Mouse (Mus musculus) kidney, postnatal 14 days (tissue): ENCODE data around the gene Prm3.

ENCODE experiments used
- DNase-seq: peaks from one replicate; pipeline ENCODE4 v3.0.0; 2022; ENCODE audit warnings: mixed read lengths

Gene Prm3

DNA sequence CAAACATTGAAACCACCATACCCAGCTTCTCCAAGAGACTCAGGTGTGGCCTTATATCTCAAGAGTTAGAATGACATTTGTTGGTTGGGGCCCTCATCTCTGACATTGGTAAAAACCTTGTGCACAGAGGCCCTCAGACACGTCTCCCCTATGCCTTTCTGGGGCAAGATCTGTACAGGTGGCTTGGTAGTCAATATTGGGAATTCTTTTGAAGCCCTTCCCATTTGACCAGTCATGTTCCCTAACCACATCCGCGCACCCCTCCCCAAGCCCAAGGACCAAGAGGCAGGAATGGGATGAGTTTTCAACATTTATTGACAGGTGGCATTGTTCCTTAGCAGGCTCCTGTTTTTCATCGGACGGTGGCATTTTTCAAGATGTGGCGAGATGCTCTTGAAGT lies 5.3 kb upstream of the Prm3 start, which contains the start of gene Prm2:
Prm2 (minus strand) TSS at position 101 of the 400 bp plus-strand sequence.
- no peak for DNase-seq

DNA sequence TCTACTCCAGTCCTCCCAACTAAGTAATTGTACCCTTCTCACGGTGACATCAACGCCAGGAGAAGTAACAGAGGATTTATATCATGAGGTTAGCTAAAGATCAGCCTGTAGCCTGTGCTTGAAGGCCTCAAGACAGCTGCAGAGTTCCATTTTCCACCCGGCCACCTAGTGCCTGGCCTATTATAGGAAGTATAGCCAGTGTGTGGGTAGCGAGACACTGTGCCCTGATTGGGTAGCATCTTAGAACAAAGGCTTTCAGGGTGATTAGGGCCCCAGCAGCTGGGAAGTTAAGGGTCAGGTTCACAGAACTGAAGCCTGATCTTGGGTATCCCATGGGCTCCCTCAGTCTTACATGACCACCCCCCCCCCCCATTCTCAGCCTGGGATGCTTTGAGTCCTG lies 1.8 kb downstream of the Prm3 start:
- DNase-seq = no peak

DNA sequence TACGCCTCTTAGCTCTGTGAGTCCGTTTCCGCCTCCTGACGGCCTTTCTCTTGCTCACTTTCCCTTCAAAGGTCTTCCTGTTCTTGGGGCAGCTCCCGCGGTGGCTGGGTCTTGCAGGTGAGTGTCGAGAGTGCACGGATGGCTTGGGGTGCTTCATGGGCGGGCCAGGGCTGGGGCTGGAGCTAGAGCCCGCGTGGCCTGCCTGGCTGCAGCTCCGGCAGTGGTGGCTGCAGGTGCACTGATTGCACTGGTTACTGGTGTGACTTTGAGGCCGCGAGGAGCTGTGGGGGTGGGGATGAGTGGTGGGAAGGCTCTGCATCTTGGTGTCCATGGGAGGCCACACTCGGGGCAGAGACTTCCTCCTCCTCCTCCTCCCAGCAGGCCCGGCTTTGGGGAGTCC lies 2.4 kb downstream of the Prm3 start, which contains the start of gene Tnp2:
Tnp2 (minus strand) TSS at position 390 of the 400 bp plus-strand sequence.
- no peak for DNase-seq

DNA sequence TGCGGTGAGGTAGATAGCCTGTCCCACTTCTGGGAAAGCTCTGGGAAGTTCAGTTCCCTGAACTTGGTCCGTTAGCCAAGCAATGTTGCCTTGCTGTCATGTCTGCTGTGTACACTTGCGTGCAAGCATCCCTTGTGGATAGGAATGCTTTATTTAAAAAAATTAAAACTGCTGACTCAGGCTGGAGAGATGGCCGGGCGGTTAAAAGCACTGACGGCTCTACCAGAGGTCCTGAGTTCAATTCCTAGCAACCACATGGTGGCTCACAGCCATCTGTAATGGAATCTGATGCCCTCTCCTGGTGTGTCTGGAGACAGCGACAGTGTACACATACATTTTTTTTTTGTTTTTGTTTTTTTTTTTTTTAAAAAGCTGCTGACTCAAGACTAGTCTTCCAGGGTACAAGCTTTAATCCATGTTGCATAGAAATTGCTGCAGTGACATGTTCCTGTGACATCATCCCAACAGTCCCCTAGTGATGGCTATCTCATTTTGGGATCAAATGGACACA lies 3.1 kb downstream of the Prm3 start:
- no peak for DNase-seq

DNA sequence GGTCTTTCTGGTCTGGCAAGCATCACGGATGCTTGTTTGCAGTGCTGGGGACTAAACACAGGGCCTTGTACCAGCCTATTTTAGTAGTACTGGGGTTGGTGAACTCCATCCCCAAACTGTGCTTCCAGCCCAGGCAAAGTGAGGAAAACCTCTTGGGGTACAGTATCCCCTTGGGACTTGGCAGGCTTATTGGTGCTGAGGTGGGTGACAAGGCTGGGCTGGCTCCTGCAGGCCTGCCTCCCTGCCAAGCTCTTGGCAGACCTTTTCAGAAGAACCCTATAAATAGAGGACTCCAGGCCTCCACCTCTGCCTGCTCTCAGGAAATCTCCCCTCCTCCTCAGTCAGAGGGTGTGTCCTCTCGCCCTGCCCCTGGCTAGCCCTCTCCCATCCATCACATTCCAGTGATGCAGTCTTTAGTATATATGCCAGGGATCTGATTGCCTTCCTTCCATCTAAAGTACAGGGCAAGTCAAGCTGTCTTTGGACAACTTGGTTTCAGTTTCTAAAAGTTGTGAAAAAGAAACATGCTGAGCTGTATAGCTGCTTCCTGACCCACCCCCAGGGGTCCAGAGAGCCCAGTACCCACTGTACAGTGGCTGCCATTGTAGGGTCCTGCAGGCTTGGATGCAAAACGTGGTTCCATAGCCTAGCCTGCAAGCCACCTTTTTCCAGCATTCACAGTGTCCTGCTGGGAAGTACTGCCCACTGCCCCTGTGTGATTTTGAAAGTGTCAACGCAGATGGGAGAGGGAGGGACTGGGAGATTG lies 3.7 kb downstream of the Prm3 start:
- no peak for DNase-seq

DNA sequence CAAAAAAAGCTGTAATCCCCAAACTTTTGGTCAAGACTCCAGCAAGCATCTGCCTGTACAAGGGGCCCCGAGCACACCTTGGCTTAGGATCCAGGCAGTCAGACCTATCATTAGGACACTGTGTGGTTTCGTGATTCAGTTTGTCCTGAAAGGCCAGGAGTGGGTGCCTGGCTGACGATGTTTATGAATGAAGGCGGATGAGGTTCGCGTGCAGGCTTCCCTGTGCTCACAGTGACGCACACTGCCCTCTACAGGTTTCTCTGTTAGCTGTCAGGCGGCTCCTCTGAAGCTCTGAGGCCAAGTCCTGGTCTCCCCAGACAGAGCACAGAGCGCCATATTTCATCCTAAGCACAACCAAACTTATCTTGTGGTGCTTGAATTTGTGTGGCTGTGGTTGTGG lies 4.4 kb downstream of the Prm3 start:
- peak; percentile 91 for DNase-seq

DNA sequence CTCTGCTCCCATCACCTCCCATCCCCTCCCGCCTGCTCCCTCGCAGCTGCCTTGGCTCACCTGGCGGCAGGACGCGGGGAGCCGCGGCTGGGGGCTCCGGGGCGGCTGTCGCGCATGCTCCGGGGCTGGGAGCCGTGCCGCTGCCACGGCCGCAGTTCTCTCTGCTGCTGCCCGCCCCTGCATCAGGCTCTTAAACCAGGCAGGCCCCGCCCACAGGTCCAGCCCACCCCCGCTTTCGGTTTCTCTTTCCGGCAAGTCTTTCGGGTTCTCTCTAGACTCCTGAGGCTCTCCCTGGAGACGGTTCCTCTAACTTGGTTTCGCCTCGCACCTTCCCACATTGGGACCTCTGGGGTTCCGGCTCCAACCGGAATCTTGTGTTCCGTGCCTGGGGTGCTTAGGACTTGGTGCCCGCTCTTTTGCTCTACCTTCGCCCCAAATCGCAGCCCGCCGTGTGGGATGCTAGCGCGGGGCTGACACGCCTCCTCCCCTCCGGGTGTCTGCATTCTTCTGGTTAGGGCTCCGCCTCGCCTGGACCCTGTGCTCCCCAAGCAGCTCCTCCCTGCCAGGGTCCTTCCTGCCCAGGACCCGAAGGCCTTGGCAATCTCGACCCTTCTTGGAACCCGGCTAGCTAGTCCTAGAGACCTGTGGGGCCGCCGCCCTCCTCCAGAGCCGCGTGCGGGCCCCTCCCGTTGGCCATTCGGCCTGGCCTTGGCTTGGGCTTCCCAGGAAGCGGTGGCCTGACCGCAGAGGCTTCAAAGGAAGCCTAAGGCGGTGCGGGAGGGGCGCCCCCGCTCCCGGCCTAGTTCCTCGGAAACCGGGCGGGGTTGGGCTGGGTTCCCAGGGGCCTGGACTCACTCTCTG lies 5.1 kb downstream of the Prm3 start, which contains the start of gene Socs1:
Socs1 (minus strand) TSS at position 166 of the 861 bp plus-strand sequence.
- peak; percentile 95 for DNase-seq

DNA sequence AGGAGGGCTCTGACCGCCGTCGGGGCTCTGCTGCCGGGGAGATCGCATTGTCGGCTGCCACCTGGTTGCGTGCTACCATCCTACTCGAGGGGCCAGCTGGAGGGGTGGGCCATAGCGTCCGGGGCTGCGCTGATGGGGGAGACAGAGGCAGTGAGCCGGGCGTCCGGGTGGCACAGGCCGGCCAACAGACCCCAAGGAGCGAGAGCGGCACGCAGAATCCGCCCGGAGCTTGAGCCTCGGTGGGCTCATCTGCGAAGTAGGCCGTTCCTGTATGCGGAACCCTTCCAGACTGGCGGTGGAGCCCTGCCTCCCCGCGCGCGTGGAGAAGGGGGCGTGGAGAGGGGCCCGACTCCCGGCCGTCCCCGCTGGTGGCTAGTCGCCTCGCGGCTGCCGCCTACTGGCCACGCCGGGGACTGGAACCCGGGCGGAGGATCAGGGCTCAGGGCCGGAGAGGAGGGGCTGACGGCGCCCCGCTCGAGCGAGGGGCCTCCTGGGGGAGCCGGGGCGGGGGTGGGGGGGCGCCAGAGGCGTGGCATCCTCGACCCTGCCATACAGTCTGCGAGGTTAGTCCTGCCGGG lies 5.8 kb downstream of the Prm3 start:
- DNase-seq = peak; percentile 93

DNA sequence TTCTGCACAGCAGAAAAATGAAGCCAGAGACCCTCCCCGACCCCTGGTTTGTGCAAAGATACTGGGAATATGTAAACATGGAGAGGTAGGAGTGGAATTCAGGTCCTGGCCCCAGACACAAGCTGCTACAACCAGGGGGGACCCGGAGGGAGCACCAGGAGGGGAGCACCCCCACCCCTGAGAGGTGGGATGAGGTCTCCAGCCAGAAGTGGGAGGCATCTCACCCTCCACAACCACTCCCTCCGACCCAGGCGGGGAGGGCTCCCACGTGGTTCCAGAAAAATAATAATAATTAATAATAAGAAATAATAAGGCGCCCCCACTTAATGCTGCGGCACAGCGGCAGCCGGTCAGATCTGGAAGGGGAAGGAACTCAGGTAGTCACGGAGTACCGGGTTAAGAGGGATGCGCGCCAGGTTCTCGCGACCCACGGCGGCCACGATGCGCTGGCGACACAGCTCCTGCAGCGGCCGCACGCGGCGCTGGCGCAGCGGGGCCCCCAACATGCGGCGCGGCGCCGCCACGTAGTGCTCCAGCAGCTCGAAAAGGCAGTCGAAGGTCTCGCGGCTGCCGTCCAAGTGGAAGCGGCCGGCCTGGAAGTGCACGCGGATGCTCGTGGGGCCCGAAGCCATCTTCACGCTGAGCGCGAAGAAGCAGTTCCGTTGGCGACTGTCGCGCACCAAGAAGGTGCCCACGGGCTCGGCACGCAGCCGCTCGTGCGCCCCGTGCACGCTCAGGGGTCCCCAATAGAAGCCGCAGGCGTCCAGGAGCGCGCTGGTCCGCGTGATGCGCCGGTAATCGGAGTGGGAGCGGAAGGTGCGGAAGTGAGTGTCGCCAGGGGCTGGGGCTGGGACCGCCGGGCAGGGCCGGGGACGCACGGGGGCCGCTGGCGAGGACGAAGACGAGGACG lies 6.6 kb downstream of the Prm3 start:
- peak; percentile 57 for DNase-seq

DNA sequence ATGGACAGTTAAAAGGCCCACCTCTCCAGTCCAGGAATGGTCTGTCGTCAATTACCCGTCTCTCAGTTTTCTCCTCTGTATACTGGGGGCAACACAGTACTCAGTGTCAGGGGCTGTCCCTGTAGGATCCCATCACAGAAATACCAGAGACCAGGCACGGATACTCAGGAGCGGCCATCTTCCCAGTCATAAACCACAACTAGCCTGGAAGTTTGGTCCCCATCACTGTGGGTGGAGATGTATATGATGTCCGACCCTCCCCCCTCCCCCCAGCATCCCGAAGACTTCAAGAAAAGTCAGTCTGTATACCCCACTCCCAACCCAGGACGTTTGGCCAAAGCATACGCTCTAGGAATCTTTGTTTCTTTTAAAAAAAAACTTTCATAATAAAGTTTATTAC lies 7.3 kb downstream of the Prm3 start:
- DNase-seq = no peak

DNA sequence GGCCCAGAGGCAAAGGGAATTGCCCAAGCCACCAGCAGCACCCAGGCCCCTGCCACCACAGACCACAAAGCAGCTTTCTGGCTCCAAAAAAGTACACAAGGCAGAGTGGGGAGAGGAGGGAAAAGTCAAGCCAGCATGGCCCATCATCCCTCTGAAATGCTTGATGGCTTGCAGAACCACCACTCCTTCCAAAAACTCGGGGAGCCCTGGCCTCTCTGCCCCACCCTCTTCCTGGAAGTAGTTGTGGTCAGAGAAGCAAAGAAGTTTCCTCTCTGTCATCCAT lies 7.6 kb downstream of the Prm3 start:
- no peak for DNase-seq

DNA sequence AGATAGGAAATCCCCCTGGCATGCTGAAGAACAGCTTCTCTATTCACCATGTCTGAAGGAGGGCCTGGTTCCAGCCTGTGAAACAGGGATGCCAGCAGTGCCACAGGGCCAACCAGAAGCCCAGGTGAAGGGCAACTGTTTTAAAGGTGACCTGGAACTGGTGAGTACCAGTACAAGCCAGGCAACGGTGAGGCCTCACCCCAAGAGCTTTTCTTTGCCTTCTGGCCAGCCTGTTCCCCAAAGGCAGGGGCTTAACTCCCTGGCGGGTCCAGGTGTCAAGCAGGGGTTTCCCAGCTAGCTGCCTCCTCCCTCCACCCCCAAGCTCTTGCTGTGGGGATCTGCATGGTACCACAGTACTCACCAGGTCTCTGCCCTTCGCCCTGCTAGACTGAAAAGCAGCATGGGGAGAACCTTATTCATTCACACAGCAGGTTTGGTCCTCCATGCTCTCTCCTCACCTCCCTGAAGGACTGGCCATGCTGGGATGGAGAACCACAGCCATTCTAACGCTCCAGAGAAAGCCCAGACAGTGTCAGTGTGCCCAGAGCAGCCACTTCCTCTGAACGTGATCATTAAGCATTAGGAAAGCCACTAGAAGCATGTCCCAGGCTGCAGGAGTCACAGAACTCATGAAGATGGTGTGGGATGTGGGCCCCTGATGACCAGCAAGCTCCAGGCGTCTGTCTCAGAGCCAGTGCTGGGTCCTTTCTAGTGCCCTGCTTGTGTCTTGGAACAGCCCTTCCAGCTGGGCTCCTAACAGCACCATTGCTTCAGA lies 8.2 kb downstream of the Prm3 start:
- DNase-seq = no peak

DNA sequence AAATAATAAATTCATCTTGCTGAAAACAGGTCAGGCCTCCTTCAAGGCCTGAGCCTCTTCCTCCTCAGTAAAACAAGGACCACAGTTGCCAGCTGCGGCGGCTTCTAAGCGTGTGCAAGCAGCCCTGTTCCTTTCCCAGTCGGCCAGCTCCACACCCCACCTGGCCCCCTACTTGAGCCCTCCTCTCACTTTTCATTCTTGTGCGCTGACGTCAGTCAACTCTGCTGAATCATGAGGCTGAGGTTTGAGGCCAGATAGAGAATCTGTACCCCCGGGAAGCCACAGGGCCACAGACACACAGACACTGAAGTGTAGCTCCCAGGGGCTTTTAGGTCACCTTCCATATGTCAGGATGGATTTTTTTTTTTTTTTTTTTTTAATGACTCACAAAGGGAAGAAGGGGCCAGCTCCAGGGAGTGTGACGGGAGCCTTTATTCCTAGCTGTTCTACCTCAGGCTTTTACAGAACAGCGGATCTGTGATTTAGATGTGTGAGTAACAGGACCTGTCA lies 8.8 kb downstream of the Prm3 start:
- DNase-seq = no peak

DNA sequence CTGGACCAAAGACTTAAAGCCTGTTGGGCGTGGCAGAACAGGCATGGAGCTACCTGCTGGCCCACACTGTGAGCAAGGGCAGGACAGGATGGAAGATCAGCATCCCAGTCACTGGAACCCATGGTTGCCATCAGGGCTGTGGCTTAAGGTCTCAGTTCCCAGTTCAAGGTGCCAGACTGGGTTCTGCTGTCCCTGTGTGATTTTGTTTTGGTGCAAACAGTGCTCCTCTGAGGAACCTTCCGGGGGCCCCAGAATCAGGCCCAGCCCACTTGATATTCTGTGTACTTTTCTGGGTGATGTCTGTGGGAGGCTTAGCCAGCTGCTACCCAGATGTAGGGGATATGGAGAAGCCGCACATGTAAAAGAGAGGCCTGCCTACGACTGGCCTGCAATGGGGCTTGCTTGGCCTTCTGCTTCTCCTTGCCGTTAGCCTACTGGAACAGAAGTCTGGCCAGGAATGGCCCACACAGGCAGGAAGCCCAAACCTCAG lies 10.0 kb downstream of the Prm3 start:
- no peak for DNase-seq

DNA sequence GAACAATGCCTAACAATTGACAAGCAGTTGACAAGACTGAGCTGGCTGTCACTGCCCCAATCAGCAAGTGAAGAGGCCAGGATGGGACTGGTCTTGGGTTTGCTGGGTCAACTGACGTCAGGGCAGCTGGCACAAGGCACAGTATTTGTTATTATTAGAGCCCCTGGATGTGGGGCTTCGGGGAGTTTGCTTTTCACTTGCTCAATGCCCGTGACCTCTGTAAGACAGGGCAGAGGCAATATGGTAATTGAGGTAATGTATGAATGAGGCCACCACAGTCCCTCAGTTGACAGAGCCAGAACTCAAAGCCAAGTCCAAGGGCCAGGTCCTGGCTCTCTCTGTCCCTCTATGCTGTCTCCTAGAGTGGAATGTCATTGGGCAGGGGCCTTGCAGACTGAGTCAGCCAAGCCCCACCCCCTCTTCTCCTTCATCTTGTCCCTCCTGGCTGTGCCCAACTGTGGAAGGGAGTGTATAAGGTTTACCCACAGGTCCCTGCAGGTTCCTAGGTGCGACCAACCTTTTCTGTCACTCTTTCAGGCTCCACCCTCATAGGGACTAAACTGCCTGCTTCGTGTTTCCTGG lies 13.0 kb downstream of the Prm3 start:
- no peak for DNase-seq

DNA sequence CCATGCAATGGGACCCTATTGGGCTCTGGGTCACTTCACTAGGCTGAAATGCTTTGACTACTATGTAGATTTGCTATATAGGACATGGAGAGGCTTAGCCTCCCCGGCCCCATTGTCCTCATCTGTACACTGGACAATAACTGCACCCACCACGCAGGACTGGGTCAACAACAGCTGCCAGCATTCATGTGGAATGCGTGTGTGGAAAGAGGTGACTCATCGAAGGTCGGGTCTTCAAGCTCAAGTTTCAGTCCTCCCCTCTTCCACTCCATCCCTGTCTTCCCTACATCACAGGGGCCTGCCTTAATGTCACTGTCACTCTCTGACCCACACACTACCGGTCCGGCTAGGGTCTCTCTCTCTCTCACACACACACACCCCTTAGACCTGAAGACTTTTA lies 14.4 kb downstream of the Prm3 start:
- DNase-seq = no peak

DNA sequence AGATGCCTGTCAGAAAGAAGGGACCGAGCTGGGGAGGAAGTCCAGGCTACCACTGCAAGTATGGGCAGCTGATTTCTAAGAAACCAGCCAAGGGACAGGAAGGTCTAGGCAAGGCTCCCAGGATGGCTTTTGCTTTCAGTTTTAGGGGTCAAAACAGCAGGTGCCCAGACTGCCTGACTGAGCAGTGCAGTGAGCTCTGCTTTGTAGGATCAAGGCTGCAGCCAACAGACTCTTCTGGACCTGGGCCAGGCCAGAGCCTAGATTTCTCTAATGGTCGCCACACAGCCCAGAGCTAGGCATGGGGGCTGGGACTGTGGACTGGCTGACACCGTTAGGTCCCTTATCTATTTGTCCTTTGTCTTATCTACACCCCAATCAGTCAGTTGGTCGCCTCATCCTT lies 16.0 kb downstream of the Prm3 start:
- DNase-seq = no peak

DNA sequence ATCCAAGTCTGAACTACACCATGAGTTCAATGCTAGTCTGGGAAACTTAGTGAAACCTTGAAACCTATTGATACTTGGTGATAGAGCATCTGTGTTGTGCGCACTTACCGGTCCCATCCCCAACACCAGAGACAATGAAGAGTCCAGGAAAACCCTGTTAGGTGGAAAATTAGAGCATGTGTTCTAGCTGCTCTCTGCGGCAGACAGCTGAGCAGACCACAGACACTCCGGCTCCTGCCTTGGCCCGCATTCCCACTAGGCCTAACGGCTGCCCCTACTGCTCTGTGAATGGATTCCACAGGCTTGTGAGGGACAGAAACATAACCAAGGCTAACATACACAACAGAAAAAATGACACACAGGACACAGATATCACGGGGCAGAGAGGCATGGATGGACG lies 17.2 kb downstream of the Prm3 start:
- no peak for DNase-seq

DNA sequence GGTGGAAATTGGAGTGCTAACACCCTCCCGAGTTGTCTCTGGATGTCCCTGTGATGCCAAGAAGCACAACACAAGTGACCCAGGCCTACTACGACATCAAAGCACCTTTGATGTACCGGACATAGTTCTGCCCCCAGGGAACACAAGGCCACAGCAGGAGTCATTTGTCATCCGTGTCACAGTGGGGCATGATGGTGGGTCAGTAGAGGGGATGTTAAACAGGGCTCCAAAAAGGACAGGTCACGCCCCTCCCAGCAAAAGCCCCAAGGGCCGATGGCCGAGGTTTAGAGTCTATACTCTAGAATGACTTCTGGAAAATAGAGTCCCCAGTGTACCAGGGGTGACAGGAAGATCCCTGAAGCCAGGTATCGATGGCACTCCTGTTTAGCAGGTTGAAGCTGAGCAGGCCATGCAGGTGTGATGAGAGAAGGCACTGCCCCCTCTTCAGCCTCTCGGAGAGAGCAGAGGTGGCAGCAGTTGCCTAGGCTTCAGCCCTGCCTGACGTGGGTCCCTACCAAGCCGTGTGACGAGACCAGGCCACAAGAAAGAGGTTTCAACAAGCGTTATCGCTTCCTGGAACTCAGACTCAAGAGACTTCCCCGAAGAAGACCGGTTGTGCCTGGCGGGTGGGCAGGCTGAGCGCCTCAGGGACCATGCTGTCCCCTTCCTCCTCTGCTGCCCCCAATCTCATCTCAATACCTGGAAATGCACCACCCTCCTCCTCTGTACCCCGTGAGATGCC lies 18.8 kb downstream of the Prm3 start:
- DNase-seq = no peak
